Mouse (Mus musculus) heart, embryonic 10.5 days (tissue): Measurements from ENCODE around the gene Ildr2. TPM values are rescaled to one million over a fixed set of nuclear protein-coding genes. Genes with fewer than 3 reads are reported as not detected.

Experiments used
- DNase-seq: peaks from one replicate; pipeline ENCODE4 v3.0.0-alpha.2; 2017; ENCODE audit warnings: low spot score
- H3K27ac ChIP-seq: fragments of 300-500 bp; sonication (generic); 2 replicates; pipeline ENCODE4 v1.5.1; 2016; ENCODE audit warnings: mild to moderate bottlenecking
- H3K27me3 ChIP-seq: fragments of 300-500 bp; sonication (generic); 2 replicates; pipeline ENCODE4 v1.6.1; 2016; ENCODE audit warnings: mild to moderate bottlenecking; ENCODE audit not compliant: poor library complexity, insufficient read depth, severe bottlenecking
- H3K36me3 ChIP-seq: fragments of 300-500 bp; sonication (generic); 2 replicates; pipeline ENCODE4 v1.6.1; 2016; ENCODE audit warnings: mild to moderate bottlenecking, moderate library complexity
- H3K4me1 ChIP-seq: fragments of 300-500 bp; sonication (generic); 2 replicates; pipeline ENCODE4 v1.6.1; 2016; ENCODE audit warnings: mild to moderate bottlenecking
- H3K4me3 ChIP-seq: fragments of 300-500 bp; sonication (generic); 2 replicates; pipeline ENCODE4 v1.5.1; 2016; ENCODE audit warnings: mild to moderate bottlenecking, moderate library complexity
- H3K9me3 ChIP-seq: fragments of 300-500 bp; sonication (generic); 2 replicates; pipeline ENCODE4 v1.6.1; 2016; ENCODE audit warnings: mild to moderate bottlenecking, moderate library complexity
- WGBS: fragments of 180-500 bp; shearing (Covaris S2); methylation state at CpG from one replicate; pipeline ENCODE4 v1.1.7; 2016; 5-methylcytosine and 5-hydroxymethylcytosine counted together
- polyA plus RNA-seq: library from polyadenylated mRNA; unstranded; fragments of >200 nt; fragmentation: Nextera tagmentation; extraction: Ambion mirVana; gene quantifications from 2 replicates; pipeline ENCODE4 v1.2.1, GENCODE M21; 2016

The Ildr2 gene
- polyA plus RNA-seq, 1 experiment from 2014 or later: 1.4 TPM

DNA sequence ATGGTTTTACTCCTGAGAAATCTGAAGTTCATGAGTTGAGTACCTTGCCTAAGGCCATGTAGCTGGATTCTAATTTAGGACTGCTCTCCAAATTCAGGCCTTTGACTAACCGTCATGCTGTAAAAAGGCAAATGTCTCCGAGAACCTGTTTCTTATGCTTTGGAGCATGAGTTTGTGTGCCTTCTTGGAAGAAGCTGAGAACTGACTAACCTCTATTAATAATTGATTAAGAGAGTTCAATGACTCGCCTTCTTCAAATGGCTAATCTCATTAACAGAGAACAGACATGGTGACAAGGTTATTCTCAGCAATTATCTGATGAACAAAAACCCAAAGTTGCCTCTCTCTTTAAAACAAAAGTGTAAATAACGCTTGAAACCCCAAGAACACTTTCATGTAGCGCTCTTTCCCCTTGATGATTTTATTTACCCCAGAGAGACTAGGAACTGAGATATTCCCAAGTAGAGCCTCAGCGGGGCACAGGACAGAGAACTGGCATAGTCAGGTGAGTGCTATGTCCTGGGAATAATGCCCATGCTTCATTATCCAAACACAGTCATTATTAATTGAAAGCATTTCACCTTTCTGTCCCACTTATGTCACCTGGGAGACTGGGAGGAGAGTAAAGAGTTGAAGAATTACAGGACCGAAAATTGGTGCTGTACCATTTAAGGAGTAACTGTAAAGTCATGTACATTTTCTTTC, 12.2 kb downstream of the Ildr2 start:
- no peaks in the 10 kb centered on the region for H3K4me1 ChIP-seq
- no peaks in the 10 kb centered on the region for H3K9me3 ChIP-seq
- no peaks in the 10 kb centered on the region for H3K27me3 ChIP-seq
- 85% methylated on average over 7 of the region's 7 CpGs for WGBS
- no peaks in the 10 kb centered on the region for H3K36me3 ChIP-seq
- no peak for DNase-seq
- H3K27ac ChIP-seq: no peak overlapping the region
- H3K4me3 ChIP-seq: no peak overlapping the region

DNA sequence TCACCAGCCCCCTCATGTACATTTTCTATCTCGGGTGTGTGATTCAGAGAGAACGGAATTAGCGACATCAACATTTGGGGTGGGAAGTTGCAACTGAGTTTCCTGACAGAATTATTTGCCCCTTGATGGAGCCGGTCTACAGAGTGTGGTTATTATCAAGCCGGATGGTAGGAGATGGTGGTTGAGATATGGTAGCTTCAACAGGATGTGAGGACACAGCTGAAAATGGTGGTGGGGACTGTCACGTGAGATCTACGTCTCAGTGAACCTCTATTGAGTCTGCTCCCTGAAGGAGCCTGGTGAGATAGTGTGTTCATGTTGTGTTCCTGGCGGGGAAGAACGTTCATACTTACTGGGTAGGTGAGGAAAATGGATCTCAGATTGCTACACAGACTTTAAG, 13.0 kb downstream of the Ildr2 start:
- H3K27me3 ChIP-seq: no peaks in the 10 kb centered on the region
- no peaks in the 10 kb centered on the region for H3K9me3 ChIP-seq
- no peak overlapping the region for H3K27ac ChIP-seq
- H3K36me3 ChIP-seq: no peaks in the 10 kb centered on the region
- DNase-seq: no peak
- 88% methylated on average over 9 of the region's 9 CpGs for WGBS
- H3K4me1 ChIP-seq: no peaks in the 10 kb centered on the region
- H3K4me3 ChIP-seq: no peak overlapping the region

DNA sequence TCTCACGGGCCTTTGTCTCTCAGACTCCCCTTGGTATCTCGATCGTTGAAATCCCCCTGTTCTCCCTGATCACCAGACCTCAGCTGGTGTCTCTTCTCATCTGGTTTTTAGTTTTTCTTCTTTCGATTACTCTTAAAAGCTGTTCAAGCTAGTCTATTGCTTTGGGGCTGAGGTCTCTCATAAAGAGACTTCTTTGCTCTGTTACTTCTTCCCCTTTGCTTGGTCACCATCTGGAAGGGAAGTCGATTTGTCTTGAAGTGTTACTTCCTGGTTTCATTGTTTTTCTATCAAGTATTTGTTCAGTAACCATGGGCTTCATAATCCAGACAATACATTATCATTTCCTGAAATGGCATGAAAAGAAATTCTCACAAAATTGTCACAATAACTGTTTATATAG, 14.3 kb downstream of the Ildr2 start:
- 85% methylated on average over 5 of the region's 5 CpGs for WGBS
- Histone ChIP-seq H3K9me3 (no peaks in the 10 kb centered on the region), H3K27ac (no peak overlapping the region), H3K36me3 (no peaks in the 10 kb centered on the region), H3K27me3 (no peaks in the 10 kb centered on the region), H3K4me1 (no peaks in the 10 kb centered on the region), H3K4me3 (no peak overlapping the region)
- no peak for DNase-seq

DNA sequence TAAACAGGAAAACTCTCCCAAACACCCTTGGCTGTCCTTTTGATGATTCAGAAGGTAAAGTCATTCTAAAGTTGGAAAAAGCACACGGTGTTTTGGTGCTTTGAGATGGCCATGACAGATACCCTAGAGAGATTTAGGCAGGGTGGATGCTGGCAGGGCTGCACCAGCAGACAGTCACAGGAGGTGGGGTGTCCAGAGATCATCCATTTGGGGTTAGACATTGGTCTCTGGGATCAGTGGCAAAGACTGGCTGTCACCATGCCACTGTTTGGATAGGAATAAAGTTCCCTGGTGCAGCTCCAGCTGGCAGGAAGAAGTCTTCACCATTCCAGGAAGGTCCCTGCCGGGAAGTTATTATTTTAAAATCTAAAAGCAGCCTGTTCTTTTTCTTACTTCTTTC, 24.8 kb downstream of the Ildr2 start:
- Histone ChIP-seq H3K36me3 (no peaks in the 10 kb centered on the region), H3K27ac (no peak overlapping the region), H3K4me3 (no peak overlapping the region), H3K27me3 (no peaks in the 10 kb centered on the region), H3K9me3 (no peaks in the 10 kb centered on the region), H3K4me1 (peaks cover 24% of the 10 kb centered on the region)
- 50% methylated on average over 2 of the region's 2 CpGs for WGBS
- DNase-seq: no peak

DNA sequence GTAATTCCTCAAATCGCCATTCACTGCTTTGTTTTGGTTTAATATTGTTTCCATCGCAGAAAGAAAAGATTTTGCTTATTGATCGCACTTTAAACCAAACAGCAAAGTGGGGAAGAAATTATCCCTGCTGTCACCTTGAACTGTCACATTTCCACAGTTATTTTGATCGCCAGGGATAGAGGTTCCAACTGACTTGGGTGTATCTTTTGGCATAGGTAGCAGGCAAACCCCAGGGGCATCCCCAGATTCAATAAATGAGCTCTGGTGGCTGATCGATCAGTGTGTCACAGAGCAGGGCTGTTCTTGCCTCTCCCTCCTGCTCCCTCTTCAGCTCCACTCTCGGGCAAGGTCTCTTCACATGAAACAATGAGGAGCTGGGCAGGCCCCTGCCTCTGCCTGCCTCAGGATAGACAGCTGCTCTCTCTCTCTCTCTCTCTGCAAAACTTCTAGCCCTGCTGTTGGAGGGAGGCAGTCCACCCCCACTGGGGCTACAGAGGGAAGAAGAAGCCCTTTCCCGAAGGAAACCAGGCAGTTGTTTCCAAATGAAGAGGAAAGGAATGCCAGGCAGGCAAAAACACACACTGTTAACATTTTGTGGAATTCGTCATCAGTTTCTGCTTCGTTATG, 25.8 kb downstream of the Ildr2 start:
- Histone ChIP-seq H3K36me3 (no peaks in the 10 kb centered on the region), H3K4me1 (peaks cover 24% of the 10 kb centered on the region), H3K9me3 (no peaks in the 10 kb centered on the region), H3K27me3 (no peaks in the 10 kb centered on the region), H3K4me3 (no peak overlapping the region), H3K27ac (no peak overlapping the region)
- DNase-seq: no peak
- 41% methylated on average over 9 of the region's 9 CpGs for WGBS

DNA sequence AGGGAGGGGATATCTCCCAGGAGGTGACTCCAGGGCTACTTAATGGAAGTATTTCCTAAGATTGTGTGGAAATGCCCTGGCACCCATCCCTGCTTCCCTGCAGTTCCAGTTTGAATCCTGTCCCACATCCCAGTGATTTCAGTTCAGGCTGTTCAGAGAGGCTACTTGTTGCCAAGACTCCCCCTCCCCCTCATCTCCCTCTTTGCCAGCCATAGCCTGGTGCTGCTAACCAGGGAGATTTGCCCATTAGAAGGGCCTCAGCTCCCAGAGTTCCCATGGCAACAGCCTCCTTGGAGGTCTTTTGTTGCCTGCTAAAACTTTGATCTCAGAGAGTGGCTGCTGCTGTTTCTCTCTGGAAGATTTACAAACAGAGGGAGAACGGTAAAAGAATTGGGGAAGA, 26.6 kb downstream of the Ildr2 start:
- DNase-seq: no peak
- H3K27ac ChIP-seq: 0 out of 2 replicates have a peak overlapping the region, but pooled peaks have one; percentile 1
- no peak overlapping the region for H3K4me3 ChIP-seq
- H3K4me1 ChIP-seq: peaks cover 24% of the 10 kb centered on the region
- no peaks in the 10 kb centered on the region for H3K27me3 ChIP-seq
- no peaks in the 10 kb centered on the region for H3K9me3 ChIP-seq
- WGBS: 11% methylated on average over 1 of the region's 1 CpGs
- no peaks in the 10 kb centered on the region for H3K36me3 ChIP-seq

DNA sequence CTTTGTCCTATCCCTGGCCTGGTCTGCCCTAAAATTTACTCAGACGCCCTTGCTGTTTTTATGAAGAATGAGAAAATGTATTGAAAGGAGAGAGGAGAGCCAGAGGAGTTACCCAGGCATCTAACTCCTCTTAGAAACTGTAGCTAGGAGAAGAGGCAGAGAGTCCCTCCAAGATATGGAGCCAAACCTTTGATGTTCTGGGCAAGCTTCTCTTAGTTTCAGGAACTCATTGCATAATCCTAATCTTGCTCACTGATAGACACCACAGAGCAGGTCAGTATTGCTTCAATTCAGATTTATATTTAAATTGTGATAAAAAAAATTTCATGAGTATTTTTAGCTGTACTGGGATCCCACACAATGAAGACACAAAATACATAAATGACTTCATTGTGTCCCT, 27.3 kb downstream of the Ildr2 start:
- H3K9me3 ChIP-seq: no peaks in the 10 kb centered on the region
- 33% methylated on average over 1 of the region's 1 CpGs for WGBS
- DNase-seq: no peak
- H3K36me3 ChIP-seq: no peaks in the 10 kb centered on the region
- H3K4me1 ChIP-seq: peaks cover 24% of the 10 kb centered on the region
- H3K4me3 ChIP-seq: no peak overlapping the region
- H3K27ac ChIP-seq: no peak overlapping the region
- H3K27me3 ChIP-seq: no peaks in the 10 kb centered on the region

DNA sequence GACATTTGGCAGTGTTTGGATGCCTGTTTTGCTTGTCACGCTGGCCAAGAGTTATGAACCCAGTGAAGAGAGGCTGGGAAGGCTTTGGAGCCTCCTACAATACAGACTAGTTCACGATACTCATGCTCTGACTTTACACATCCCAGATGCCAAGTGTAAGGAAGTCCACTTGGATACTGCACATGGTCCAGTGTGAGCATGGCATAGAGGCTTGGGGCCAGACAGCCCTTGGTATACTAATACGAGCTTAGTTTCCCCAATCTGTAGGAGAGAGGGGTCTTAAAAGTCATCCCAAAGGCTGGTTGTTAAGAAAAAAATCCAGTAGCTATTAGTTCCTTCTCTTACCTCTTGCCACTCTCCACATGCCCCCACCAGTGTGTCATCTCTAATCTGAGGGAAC, 27.9 kb downstream of the Ildr2 start:
- no peaks in the 10 kb centered on the region for H3K9me3 ChIP-seq
- no peaks in the 10 kb centered on the region for H3K36me3 ChIP-seq
- H3K27me3 ChIP-seq: no peaks in the 10 kb centered on the region
- H3K4me3 ChIP-seq: no peak overlapping the region
- peaks cover 24% of the 10 kb centered on the region for H3K4me1 ChIP-seq
- no peak for DNase-seq
- WGBS: 63% methylated on average over 3 of the region's 3 CpGs
- H3K27ac ChIP-seq: no peak overlapping the region

DNA sequence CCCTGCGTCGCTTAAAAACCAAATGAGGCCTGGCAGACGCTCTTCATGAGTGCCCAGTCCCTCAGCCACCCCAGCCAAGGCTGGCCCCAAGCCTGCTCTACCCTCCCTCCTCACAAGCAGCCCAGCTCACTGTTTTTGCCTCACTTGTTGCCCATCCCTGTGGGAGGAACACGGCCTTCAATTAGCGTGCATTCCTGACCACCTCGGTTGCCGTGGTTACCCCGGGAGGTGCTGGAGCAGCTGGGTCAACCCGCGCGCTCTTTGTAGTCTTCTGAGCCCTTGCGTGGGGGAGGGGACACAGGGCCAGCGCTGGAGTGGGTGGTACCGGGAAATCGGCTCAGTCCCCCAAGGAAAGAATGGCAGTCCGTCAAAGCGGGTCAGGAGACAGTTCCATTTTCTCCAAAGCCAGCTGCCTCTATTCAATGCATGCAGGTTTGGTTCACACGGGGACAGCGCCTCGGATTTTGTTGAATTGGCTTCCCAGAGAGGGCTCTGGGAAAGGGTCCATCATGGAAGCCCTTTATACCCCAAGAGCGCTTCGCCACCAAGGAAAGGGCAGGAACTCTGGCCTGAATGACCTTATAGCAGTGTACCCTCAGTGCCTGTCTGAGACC, 28.8 kb downstream of the Ildr2 start:
- no peaks in the 10 kb centered on the region for H3K36me3 ChIP-seq
- no peaks in the 10 kb centered on the region for H3K9me3 ChIP-seq
- WGBS: 6% methylated on average over 22 of the region's 22 CpGs
- peak overlapping the region; percentile 37; the same call in 1 of the 2 replicates for H3K27ac ChIP-seq
- peaks cover 24% of the 10 kb centered on the region for H3K4me1 ChIP-seq
- DNase-seq: peak; percentile 90
- peak overlapping the region; percentile 51 for H3K4me3 ChIP-seq
- no peaks in the 10 kb centered on the region for H3K27me3 ChIP-seq

DNA sequence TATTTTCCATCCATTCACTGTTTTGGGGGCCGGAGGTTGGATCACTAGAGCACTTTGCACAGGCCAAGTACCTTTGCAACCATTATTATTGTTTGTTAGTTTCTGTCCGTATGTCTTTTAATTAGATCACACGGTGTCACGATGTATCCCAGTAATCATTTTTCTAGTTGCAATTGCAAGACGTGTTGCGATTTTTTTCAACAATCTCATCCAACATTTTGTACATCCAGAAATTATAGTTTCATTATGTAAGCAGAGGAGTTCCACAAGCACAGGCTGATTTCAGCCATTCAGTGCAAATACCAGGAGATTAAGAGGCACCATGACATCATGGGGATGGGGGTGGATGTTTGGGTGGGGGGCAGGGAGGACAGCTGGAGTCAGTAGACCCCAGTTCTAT, 29.5 kb downstream of the Ildr2 start:
- Histone ChIP-seq H3K27ac (no peak overlapping the region), H3K4me1 (peaks cover 24% of the 10 kb centered on the region), H3K9me3 (no peaks in the 10 kb centered on the region), H3K36me3 (no peaks in the 10 kb centered on the region), H3K27me3 (no peaks in the 10 kb centered on the region), H3K4me3 (no peak overlapping the region)
- no peak for DNase-seq
- 89% methylated on average over 6 of the region's 6 CpGs for WGBS

DNA sequence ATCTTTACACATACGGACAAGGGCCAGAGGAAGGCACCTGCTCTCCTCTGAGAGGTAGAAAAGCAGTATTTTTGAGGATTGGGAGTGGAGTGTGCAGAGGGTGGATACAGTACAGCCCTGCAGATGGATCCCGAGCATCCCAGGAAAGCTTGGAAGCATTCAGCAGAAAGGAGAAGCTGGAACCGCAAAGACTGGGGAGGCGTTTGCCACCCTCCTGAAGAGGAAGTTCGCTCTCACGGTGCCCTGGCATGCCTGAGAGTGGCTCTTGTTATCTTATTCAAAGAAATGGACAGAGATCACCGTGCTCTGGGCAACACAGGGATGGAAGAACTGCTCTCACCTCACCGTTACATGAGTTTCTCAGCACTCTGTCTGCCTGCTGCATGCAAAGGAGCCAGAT, 30.5 kb downstream of the Ildr2 start:
- peaks cover 24% of the 10 kb centered on the region for H3K4me1 ChIP-seq
- no peaks in the 10 kb centered on the region for H3K9me3 ChIP-seq
- 74% methylated on average over 8 of the region's 8 CpGs for WGBS
- no peaks in the 10 kb centered on the region for H3K27me3 ChIP-seq
- H3K27ac ChIP-seq: no peak overlapping the region
- H3K4me3 ChIP-seq: no peak overlapping the region
- no peaks in the 10 kb centered on the region for H3K36me3 ChIP-seq
- no peak for DNase-seq

DNA sequence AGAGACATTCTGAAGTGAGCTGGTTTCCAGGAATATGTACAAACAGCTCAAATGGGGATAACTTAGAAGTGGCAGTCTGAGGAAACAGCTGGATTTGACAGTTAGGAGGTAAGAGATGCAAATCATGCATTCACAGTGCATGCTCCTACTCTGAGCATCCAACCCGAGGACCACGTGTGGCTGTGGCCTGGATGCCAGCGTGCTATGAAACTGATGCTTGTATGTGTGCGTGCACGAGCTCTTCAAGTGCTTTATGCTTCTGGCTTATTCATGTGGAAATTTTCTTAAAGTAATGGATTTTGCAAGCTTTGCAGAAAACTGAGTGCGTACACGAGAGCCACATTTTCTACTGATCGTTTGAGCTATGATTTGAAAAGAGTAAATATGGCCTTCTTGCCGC, 32.3 kb downstream of the Ildr2 start:
- Histone ChIP-seq H3K4me3 (no peak overlapping the region), H3K27ac (no peak overlapping the region), H3K27me3 (no peaks in the 10 kb centered on the region), H3K4me1 (peaks cover 9% of the 10 kb centered on the region), H3K9me3 (no peaks in the 10 kb centered on the region), H3K36me3 (no peaks in the 10 kb centered on the region)
- 88% methylated on average over 9 of the region's 9 CpGs for WGBS
- no peak for DNase-seq

DNA sequence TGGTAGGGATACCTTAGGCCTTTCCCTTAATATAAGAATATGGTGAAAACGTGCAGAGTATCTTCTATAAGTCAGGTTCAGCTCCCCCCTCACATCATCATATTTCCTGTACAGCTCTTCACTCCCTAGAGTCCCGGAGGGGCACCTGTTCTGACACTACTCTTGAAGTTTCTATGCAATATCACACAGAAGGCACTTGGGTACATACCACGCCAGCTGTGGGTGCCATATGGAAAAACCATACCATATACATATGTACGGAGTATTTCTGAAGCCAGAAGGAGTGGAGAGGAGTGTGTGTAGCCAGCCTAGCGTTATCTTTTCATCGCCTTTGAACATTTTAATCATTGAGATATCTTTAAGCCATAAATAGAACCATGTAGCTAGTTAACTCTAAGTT, 36.6 kb downstream of the Ildr2 start:
- no peaks in the 10 kb centered on the region for H3K27me3 ChIP-seq
- H3K4me1 ChIP-seq: no peaks in the 10 kb centered on the region
- H3K27ac ChIP-seq: no peak overlapping the region
- DNase-seq: no peak
- no peak overlapping the region for H3K4me3 ChIP-seq
- no peaks in the 10 kb centered on the region for H3K9me3 ChIP-seq
- no peaks in the 10 kb centered on the region for H3K36me3 ChIP-seq
- 77% methylated on average over 6 of the region's 6 CpGs for whole genome bisulfite sequencing
